Mouse (Mus musculus) liver, adult 2 months (tissue): ENCODE data around the gene Pde5a.

Source experiments
- CTCF ChIP-seq: fragments of 200-500 bp; IDR thresholded peaks from 2 replicates; pipeline ENCODE4 v1.5.1; 2011; ENCODE audit warnings: low read depth, low read length, control low read depth
- POLR2A ChIP-seq: fragments of 200-500 bp; IDR thresholded peaks from 2 replicates; pipeline ENCODE4 v1.6.1; 2011; ENCODE audit warnings: low read length, control low read depth; ENCODE audit not compliant: insufficient read depth; ENCODE audit errors: extremely low read depth

GRCm38 (mm10) chr3:122684832-122685231 is 43.9 kb upstream of the Pde5a start:
- TF ChIP-seq CTCF (no peak), POLR2A (no peak)
